Mouse (Mus musculus) forelimb bud, embryonic 11.5 days (tissue): Measurements from ENCODE around the gene Sun3.

ENCODE experiments used
- DNase-seq: peaks from one replicate; pipeline ENCODE4 v3.0.0-alpha.2; 2012; ENCODE audit warnings: low read depth, low spot score

The Sun3 gene

DNA sequence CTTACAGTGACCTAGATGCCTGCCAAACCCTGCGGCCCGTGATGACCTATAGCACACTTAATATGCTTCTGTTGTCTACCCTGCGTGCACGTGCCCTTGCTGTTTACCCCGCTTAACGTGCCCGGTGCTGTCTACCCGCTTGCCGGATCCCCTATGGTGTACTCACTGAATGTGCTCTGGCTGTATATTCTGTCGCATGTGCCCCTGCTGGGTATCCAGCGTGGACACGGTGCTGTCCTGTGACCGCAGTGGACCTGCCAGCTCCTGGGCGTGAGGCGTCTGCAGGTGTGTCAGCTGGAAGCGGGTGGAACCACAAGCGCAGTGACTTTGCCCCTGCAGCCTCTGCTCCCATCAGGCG lies at the start of gene Sun3:
Gene Sun3 (minus strand): TSS at position 289 of the 358 bp plus-strand sequence.
- DNase-seq: no peak

DNA sequence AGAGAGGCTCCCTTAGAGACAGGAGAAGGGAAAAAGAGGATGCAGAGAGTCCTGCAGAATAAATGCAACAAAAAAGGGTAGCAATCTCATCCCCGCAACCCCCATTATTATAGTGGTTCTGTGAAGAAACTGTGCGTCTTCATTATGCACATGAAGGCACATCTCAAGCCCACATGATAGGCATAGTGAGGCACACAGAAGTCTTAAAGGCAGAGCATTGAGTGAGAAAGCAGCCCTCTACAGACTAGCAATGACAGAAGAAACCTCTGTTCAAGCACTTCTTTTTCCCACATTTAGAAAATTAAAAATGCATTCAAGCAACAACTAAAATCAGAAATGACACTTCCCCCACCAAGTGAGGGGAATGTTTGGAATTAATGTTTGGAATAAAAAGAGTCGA lies 27.7 kb upstream of the Sun3 start:
- DNase-seq: no peak

DNA sequence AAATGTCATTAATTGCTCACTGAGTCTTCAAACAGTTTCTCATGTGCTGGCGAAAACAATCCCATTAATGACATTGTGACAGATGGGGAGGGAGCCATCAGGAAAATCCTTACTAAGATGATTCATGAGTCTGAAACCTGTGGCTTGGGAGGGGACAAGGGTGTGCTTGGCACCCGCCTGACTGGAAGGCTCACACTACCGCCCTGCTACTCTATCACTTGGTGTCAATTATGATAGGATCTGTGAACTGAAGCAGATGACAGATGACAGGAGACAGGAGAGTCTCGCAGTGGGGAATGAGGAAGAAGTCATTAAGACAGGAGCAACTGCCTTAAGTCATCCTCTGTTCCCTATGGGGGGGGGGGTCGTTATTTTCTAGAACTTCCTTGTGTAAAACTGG lies 11.7 kb upstream of the Sun3 start:
- no peak for DNase-seq

DNA sequence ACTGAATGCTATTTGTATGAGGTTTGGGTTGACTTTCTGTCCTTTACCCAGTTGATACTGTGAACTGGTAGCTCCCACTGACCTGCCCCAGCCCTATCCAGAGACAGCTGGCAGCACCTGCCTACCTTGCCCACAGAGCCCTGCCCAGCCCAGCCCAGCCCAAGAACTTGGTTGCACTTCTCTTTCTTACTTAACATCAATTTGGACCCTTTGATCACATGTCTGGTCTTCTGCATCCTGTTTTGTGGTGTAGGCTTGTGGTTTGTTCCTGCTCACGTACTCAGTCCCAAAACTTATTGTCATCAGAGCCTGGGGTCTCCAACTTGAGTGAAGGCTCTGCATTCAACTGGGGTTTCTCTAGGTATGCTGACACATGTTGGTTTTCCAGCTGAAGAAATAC lies 11.2 kb upstream of the Sun3 start:
- no peak for DNase-seq

DNA sequence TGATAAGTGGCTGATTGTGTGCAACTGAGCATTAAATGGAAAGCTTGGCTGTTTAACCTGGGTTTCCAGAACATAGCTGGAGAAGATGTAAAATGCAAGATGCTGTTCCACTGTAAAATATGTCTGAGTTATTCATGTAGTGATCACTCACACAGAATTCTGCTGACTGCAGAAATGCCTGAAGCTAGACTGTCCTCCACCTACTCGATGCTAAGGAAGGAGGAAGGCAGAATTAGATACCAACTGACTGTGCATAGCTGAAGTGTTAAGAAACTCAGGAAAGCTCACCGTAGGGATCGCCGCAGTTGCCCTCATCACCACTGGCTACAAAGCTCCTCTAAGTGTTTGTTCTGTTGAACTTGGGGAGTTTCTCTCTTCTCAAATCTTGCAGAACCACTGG lies 8.9 kb upstream of the Sun3 start:
- no peak for DNase-seq

DNA sequence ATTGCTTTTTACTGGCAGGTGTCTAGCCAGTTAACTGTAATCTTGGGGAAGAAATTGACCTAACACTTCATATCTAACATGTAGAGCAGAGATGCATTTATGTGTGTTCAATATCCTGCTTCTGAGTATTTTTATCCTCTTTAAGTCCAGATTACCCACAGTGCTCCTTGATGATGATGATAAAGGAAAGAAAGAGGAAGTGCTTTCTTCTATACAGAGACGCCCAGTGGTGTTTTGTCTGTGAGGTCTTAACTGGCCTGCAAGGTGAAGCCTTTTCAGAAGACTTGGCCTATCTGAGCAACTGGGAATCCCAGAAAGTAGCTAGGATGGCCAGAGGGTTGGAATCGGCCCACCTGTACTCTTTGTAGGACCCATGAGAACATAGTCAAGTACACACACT lies 8.1 kb upstream of the Sun3 start:
- DNase-seq: no peak

DNA sequence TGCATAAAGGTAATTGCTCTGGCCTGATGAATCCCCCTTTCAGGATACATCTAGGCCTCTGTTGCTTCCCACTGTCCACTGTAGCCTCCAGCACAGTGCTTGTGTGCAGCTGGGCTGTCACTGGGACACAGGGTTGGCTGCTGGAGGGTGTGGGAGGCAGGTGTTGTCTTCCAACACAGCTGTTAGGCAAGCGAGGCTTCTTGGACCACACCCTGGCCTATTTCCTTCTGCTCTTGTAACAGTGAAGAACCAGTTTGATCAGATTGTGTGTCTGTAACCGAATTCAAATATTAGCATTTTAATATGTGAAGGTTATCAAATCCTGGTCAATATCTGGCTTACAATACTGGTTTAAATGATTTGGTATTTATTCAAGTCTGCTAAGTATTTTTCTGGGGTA lies 3.1 kb upstream of the Sun3 start:
- DNase-seq: no peak

DNA sequence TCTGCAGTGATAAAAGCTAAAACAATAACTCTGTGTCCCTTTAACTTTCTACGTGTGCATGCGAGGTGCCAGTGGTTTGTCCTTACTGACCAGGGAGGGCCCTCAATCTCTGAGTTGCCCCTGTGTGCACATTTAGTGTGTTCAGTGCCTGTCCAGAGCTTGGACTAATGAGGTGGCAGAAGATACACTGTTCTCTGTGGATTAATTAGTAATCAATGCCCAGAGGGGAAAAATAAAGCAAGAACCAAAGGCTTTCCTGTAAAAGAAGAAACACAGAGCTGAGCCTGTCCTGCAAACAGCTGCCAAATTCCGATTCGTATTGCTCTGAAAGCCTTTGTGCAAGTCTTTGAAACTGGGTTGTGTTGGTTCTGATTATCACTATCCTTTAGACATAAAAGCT lies 1.4 kb upstream of the Sun3 start:
- no peak for DNase-seq

DNA sequence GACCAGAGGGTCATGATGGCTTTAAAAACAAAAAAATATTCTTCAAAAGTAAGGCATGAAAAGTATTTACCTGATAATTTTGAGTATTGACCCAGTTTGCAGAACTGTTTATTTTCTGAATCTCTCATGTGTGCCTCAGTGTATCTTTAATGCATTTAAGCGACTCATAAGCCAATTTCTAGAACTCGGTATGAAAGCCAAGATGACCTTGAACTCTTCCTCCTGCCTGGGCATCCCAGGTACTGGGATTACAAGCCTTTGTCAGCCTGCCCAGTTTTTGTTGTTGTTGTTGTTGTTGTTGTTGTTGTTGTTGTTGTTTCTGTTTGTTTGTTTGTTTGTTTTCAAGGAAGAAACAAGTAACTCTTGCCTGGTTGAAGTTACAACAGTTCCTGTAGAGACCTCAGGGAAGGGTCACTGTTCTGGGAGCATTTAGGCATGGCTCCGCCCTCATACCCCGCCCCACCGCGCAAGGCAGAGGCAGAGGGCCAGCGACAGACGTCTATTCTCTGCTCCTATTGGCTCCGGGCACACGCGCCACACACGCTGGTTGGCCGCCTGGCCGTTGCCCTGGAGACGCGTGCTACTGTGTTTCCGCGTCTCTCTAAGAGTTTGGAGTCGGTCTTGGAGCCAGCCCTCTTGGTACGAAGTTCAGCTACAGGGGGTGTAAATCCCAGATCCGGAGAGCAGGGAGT lies 634 bp downstream of the Sun3 start, which contains the start of gene Gm11992:
Gene Gm11992 (plus strand): TSS at position 584 of the 692 bp plus-strand sequence.
- peak; percentile 88 for DNase-seq

DNA sequence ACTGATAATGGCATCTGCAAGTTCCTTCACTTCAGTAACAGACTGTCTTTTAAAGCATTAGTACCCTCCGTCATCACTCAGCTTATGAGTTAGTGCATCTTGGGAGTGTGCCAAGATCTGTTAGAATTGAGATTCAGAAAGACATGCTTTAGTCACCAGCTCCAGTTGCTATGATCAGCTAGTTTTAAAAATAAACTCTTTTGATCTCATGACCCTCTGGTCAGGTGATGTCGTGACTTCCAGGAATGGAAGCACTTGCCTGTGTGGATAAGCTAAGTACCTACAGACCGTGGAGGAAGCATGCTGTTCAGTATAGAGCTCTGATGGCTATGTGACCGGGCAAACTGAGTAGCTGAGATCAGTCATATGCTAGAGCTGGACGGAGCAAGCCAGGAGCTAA lies 1.7 kb downstream of the Sun3 start:
- DNase-seq: no peak

DNA sequence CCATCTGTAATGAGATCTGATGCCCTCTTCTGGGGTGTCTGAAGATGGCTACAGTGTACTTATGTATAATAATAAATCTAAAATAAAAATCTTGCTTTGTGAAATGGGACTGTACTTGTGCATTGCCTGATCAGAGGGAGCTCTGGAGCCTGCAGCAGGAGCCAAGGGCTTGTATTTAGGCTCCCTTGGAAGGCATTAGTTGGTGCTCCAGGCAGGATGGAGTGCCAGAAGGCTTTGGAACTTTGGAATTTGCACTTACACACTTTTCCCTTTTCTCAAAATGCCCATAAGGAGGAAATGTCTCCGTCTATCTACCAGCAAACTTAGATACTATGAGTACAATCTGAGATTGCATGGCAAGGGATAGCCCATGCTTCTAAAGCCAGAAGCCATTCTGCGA lies 2.2 kb downstream of the Sun3 start:
- DNase-seq: no peak

DNA sequence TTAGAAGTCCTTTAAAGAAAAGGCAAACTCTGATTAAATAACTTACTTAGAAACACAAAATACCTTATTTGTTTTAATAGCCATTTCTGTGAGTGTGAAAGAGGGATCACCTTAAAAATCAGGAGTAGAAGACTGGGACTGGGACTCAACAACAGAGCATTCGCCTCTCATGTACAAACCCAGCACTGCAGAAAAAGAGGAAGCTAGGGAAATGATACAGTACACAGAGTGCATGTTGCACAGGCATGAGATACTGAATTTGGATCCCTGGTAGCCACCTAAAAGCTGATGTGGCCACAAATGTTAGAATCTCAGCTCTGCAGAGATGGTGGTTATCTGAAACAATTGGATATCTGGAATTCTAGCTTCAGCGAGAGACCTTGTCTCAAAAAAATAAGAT lies 17.3 kb downstream of the Sun3 start:
- DNase-seq: no peak

DNA sequence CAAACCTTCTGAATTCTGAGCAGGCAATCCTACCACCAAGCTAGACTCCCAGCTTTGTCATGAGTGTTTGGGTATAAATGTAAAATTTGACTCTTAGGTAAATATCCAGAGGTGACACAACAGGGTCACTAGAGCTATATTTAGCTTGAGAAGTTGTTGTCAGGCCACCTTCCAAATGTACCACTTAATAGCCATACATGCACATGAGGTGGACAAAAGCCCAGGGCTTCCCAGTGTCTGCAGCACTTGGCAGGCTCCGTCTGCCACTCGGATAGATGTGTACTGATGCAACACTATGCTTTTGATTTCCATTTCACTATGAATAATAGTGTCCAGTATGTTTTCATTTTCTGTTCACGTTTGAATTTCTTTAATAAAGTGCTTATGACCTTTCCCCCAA lies 23.6 kb downstream of the Sun3 start:
- no peak for DNase-seq

DNA sequence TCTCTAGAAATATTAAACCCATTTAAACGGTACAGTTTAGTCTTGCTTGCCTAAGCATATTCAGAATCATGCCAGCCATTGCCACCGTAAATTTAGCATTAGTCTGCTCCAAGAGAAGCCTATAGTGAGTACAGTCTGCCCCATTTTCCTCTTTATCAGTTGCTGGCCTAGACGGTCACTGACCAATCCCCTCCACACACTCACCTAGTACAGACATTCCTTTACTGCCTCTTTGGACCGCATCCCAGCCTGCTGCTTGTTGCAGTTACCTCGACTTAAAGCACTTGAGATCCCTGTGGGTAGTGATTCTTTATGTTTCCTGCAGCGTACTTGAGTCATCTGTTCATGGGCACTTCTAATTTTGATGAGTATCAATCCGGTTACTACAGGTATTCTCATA lies 24.0 kb downstream of the Sun3 start:
- DNase-seq: no peak

DNA sequence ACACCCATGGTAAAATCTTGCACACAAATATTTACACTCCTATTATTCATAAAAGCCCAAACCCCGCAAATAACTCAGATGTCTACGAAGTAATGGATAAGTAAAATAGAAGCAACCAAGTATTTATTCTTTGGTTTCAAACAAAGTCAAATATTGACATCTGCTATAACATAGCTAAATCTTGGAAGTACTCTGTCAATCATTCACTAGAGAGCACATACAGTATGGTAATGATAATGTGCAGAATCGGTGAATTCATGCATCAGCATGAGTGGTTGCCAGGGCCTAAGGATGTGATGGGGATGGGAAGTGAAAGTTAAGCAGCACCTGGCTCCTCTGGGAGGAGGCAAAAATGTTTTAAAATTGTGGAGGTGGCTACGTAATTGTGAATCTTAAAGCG lies 28.6 kb downstream of the Sun3 start:
- no peak for DNase-seq

DNA sequence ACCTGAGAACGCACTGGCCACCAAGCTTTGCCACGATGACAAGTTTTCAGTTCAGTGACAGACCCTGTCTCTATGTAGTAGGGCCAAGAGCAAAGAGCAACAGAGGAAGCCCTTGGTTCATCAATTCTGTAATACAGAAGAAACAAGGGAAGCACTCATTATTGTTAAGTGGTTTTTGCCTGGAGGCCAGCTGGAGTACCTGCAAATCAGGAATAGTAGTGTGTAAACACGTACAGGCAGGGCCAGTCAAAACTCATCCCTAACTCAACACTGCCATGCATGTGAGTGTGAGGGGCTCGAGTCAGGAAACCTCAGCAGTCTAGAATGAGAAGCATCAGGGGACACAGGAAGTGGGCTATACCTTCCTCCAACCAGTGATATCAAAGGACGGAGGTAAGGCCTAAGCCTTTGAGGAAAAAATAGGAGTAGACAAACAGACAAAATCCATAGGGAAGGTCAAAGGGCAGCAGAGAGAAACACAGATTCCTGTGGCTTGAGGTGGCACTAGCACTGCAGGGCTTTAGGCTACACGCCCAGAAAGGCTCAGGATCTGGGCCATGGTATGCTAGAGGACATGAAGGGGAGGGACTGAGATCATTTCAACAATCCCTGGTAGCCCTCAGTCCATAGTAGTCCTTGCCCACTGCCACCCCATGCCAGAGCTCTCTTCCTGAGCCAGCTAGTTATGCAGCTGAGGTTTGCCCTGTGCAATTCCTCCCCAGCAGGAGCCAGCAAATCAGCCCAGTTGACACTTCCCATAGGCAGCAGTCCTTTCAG lies 30.1 kb downstream of the Sun3 start:
- no peak for DNase-seq

DNA sequence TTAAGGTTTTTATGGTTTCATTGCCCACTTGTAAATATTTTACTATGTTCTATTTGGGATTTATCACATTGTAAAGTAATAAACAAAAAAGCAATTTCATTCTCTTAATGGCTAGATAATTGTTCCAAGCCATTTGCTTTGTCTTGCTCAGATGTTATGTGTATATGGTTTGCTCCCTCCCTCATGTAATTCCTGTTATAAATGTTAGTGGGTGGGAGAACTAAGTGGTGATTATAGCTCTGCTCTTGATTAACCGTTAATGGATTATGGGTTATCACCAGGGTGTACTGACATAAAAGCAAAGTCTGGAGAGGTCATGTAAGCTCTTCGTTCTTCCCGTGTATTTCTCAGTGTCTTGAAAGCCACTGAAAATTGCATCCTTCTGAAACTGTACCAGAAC lies 34.1 kb downstream of the Sun3 start:
- no peak for DNase-seq

DNA sequence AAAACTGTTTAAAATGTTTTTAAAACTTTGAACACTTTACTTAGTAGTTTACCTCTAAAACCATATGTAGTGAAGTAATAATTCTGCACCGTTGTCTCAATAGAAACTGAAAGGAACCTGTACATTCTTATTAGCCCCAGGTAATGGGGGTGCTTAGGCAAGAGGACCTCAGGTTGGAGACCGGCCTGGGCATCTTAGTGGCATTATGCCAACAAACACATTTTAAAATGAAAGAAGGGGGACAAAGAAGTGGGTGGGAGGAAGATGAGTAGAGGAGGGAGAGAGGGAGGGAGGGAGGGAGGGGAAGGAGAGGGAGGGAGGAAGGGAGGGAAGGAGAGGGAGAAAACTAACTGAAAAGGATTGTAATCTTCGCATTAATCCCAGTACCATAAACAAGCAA lies 37.4 kb downstream of the Sun3 start:
- DNase-seq: peak; percentile 41

DNA sequence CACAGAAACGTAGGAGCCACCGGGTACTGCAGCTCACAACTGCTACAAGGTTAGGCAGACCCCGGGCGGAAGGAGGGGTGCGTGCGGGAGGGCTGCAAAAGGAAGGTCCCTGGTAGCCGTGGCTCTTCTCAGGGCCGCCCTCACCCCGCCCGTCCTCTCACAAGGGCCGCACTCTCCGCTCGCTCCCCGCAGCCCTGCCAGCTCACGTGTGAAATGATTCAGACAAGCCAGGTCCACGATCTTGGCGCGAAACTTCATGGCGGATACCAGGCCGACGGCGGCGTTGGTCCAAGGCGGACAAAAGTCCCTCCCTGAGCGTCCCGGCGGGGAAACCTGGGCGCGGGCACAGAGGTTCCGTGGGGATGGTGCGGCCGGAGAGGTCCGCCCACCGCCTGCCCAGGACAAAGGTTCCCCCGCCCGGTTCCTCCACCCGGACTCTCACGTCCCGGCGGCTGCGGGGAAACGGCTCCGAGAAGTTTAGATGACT lies 37.9 kb downstream of the Sun3 start, which contains the start of gene Hus1:
Gene Hus1 (minus strand): TSS at position 339 of the 487 bp plus-strand sequence.
- DNase-seq: peak; percentile 79

DNA sequence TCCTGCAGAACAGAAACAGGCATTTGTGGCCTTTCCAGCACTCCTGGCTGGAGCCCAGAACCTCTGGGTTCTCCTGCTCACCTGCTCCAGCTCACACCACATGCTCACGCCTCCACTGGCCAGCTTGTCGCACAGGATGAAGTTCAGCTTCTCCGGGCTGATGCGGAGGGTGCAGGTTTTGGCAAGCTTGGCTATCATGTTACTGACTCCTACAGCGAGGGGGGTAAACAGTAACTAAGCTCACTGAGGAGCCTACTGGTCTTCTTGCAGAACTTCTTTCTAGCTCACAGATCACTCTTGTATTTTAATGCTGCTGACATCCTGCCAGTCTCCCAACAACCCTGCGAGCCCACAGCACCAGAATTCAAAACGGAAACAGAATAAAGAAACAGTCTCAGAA lies 38.4 kb downstream of the Sun3 start:
- peak; percentile 56 for DNase-seq

DNA sequence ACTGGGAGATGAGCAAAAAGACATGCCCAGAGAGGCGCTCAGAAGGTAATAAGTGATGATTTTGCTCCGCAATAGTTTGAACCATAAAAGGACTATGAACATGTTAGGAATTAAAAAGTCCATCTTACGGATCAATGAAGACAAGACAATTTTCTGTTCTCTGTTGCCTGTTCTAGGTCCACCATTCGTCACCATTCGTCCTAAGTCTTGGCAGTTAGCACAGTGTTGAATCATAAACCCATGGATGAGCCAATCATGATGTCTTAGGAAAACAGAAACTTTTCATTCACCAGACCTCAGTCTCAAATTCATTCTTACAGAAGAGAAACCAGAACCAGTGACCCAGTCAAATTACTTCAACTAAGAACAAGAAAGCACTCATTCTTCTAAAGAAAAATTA lies 40.0 kb downstream of the Sun3 start:
- no peak for DNase-seq

DNA sequence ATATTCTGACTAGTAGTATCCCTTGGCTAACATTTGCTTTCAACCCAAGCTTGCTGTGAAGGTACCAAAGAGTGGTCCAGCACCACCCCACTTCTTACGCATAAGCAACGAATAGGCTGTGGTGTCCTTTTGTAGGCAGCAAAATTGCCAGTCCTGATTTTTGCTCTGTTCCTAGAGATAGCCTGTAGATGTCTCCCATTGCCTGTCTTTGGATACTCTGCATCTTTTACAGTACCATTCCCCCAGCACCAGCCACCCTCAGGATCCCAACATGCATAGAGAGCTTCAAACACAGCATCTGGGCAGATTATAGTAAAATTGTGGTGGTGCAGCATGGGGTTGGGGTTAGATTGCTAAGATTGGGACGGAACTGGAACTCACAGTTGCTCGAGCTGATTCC lies 60.7 kb downstream of the Sun3 start:
- DNase-seq: no peak

DNA sequence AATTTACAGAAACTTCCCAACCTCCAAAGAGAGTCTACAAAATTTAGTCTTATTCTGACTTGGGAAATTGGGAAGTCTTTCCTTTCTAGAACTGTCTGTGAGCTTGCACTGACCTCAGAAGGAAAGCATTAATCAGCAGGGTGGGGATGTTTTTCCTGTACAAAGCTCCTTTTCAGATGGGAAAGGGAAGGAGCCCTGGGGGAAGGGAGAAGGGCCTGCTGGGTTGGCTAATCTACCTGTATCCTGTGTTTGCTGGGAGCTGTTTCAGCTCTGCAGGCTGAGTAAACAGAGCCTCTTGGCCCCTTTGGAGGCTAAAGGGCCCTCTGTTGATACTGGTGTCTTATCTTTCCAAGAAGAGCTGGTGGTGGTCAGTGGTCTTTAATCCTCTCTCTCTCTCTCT lies 62.7 kb downstream of the Sun3 start:
- no peak for DNase-seq
